Mouse (Mus musculus) midbrain, embryonic 13.5 days (tissue): ENCODE data around the gene Slc51a. TPM values are rescaled to one million over a fixed set of nuclear protein-coding genes. Genes with fewer than 3 reads are reported as not detected.
A peak's percentile ranks its signal among the peaks of the same experiment; 100 is the strongest.

Experiments
- ATAC-seq: fragments of 200-750 bp; cut with Nextera tagmentation; 2 replicates; pipeline ENCODE4 v1.8.0; 2017; ENCODE audit warnings: mild to moderate bottlenecking, moderate TSS enrichment, moderate library complexity
- H3K27ac ChIP-seq: fragments of 300-500 bp; sonication (generic); 2 replicates; pipeline ENCODE4 v1.5.1; 2015; ENCODE audit warnings: inconsistent platforms, mild to moderate bottlenecking, moderate library complexity
- H3K27me3 ChIP-seq: fragments of 300-500 bp; sonication (generic); 2 replicates; pipeline ENCODE4 v1.6.1; 2015; ENCODE audit warnings: mild to moderate bottlenecking, inconsistent platforms
- H3K36me3 ChIP-seq: fragments of 300-500 bp; sonication (generic); 2 replicates; pipeline ENCODE4 v1.6.1; 2015; ENCODE audit warnings: mild to moderate bottlenecking, inconsistent platforms
- H3K4me1 ChIP-seq: fragments of 300-500 bp; sonication (generic); replicated peaks from 2 replicates; pipeline ENCODE4 v1.6.1; 2015; ENCODE audit warnings: inconsistent platforms
- H3K4me2 ChIP-seq: fragments of 300-500 bp; sonication (generic); replicated peaks from 2 replicates; pipeline ENCODE4 v1.6.1; 2015; ENCODE audit warnings: moderate library complexity, mild to moderate bottlenecking, inconsistent platforms
- H3K4me3 ChIP-seq: fragments of 300-500 bp; sonication (generic); replicated peaks from 2 replicates; pipeline ENCODE4 v1.5.1; 2015; ENCODE audit warnings: mild to moderate bottlenecking, inconsistent platforms
- H3K9ac ChIP-seq: fragments of 300-500 bp; sonication (generic); replicated peaks from 2 replicates; pipeline ENCODE4 v1.6.1; 2015; ENCODE audit warnings: mild to moderate bottlenecking, inconsistent platforms
- H3K9me3 ChIP-seq: fragments of 300-500 bp; sonication (generic); 2 replicates; pipeline ENCODE4 v1.6.1; 2016; ENCODE audit warnings: mild to moderate bottlenecking, inconsistent platforms
- WGBS: fragments of 180-500 bp; shearing (Covaris S2); methylation state at CpG from one replicate; pipeline ENCODE4 v1.1.7; 2015; 5-methylcytosine and 5-hydroxymethylcytosine counted together
- polyA plus RNA-seq: library from polyadenylated mRNA; unstranded; fragments of >200 nt; fragmentation: Nextera tagmentation; extraction: Ambion mirVana; gene quantifications from 2 replicates; pipeline ENCODE4 v1.2.1, GENCODE M21; 2015

Slc51a gene
- polyA plus RNA-seq, 1 experiment from 2014 or later: 0.27 TPM

DNA sequence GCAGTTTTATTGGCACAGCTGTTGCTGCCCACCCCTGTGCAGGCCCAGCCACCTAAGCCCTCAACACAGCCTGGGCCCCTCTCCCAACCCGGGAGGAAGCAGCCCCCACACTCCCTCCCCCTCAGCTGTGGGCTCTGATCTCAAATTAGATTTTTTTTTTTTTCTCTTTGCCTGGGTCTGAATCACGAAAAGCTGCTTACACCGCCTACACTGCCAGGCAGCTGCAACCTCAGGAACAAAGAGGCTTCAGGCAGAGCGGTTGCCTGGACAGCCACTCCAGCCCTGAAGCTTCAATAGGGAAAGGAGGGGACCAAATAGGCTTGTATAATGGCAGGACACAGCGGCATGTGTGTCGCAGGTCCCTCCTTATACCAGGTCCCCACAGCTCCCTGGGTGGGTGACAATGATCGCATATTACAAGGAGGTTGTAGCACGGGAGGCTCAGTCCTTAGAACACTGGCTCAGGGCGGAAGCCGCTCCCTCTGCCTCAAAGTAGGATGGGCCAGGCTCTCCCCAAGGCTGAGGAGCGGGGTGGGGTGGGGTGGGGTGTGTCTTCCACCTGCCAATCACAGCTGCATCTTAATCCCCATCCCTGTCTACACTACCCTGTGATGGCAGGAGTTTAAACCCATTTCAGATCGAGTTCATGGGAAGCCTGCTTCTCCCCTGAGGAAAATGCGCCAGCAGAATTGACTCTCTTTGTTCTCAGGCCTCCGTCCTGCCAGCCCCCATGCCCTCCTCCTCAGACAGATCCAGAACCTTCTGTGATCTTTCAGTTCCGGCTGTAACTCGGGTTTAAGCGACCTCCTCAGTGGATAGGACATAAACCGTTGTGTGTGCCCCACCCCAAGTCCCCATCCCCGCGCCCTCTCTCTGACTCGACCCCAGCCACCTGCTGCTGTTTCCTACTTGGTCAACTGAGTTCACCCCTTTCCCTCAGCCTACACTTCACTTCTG, 28.6 kb upstream of the Slc51a start:
- Histone ChIP-seq H3K4me2 (peak overlapping the region; percentile 44), H3K4me3 (peak overlapping the region; percentile 11), H3K27me3 (no peaks in the 10 kb centered on the region; the same call in 1 of the 2 replicates), H3K9ac (peak overlapping the region; percentile 56), H3K4me1 (peaks cover 22% of the 10 kb centered on the region), H3K27ac (peak overlapping the region; percentile 99), H3K36me3 (no peaks in the 10 kb centered on the region), H3K9me3 (no peaks in the 10 kb centered on the region)
- ATAC-seq: peak; percentile 97
- WGBS: 3% methylated on average over 21 of the region's 21 CpGs

DNA sequence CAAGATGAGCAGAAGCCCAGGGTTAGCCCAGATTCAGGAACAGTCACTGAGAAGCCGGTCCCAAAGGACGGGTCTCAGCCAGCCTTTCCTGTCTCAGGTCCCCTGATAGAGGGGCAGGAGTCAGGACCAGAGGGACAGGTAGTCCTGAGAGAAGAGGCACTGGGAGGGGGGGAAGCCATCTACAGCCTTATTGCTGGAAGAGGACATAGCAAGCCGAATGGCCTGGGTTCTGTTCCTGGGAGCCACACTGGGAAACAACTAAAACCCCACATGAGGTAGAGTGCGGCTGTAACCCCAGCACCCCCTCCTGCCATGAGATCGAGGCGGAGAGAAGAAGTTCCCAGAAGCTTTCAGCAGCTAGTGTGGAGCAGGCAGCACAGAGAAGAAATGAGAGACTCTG, 26.3 kb upstream of the Slc51a start:
- H3K27ac ChIP-seq: no peak overlapping the region
- H3K9me3 ChIP-seq: no peaks in the 10 kb centered on the region
- no peaks in the 10 kb centered on the region for H3K36me3 ChIP-seq
- peaks cover 32% of the 10 kb centered on the region for H3K4me1 ChIP-seq
- H3K4me3 ChIP-seq: no peak overlapping the region
- 95% methylated on average over 6 of the region's 6 CpGs for WGBS
- H3K9ac ChIP-seq: no peak overlapping the region
- H3K27me3 ChIP-seq: no peaks in the 10 kb centered on the region
- H3K4me2 ChIP-seq: no peak overlapping the region
- no peak for ATAC-seq

DNA sequence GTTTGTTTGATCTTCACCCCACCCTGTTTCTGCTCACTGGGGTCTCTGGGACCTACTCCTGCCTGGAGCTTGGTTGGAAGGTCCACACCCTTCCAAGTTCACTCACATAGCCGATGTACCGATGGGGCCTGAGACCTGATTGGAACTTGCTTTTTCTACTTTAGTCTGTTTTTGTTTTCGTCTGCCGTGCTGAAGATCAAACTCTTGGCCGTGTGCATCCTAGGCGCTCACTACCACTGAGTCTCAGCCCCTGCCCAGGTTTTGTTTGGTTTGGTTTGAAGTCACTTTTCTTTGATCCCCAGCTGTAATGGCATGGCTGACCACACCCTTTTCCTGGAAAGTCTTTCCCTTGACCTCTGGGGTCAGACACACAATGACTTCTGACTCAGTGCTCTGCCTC, 25.7 kb upstream of the Slc51a start:
- Histone ChIP-seq H3K27ac (no peak overlapping the region), H3K4me1 (peaks cover 35% of the 10 kb centered on the region), H3K9me3 (no peaks in the 10 kb centered on the region), H3K4me2 (no peak overlapping the region), H3K27me3 (no peaks in the 10 kb centered on the region), H3K9ac (no peak overlapping the region), H3K4me3 (no peak overlapping the region), H3K36me3 (no peaks in the 10 kb centered on the region)
- 95% methylated on average over 6 of the region's 6 CpGs for WGBS
- no peak for ATAC-seq

DNA sequence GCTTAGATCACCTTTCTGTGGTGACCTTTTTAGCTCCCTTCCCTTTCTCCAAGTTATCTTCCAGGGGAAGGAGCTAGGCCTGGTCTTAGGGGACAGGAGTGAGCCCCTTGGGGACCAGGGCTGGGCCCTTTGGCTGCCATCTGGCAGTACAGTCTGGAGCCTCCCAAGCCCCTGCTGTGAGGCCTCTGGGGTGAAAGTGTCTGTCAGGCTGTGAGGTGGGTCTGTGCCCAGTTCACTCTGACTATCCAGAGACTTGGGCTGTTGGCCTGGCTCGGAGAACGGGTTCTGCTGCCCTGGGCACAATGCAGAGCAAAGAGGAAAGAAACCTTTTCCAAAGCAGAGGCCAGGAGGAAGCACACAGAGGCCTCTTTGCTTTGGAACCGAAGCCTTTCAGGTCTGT, 25.2 kb upstream of the Slc51a start:
- no peaks in the 10 kb centered on the region for H3K36me3 ChIP-seq
- no peak overlapping the region for H3K9ac ChIP-seq
- H3K4me1 ChIP-seq: peaks cover 35% of the 10 kb centered on the region
- no peak for ATAC-seq
- 90% methylated on average over 3 of the region's 3 CpGs for WGBS
- 0 out of 2 replicates have a peak overlapping the region, but pooled peaks have one; percentile 26 for H3K27ac ChIP-seq
- H3K27me3 ChIP-seq: no peaks in the 10 kb centered on the region
- H3K4me2 ChIP-seq: no peak overlapping the region
- no peaks in the 10 kb centered on the region for H3K9me3 ChIP-seq
- H3K4me3 ChIP-seq: no peak overlapping the region

DNA sequence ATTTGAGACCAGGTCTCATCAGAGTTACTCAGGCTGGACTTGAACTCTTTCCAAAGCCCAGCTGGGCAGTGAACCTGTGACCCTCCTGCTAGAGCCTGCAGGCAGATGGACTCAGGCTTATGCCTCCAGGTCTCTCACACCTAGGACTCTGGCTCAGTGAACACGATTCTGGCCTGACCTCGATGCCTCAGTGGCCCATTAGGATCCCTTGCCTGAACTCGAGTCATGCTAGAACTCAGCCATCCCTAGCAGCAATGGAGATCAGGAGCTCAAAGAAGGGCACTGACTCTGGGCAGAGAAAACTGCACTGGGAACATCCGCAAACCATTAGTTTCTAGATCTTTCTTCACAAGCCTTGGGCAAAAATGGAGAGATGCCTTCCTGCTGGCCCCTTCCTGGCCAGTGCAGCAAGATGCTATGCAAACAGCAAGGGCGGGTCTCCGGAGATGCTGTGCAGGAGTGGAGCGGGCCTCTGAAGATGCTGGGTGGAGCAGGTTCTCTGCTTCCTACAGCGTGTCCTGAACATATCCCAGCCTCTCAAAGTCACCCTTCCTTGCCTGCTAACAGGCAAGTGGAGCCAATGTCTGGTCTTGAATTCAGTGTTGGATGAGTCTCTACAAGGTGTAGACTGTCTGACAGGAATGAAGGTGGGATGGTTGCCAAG, 24.3 kb upstream of the Slc51a start:
- no peaks in the 10 kb centered on the region for H3K9me3 ChIP-seq
- H3K36me3 ChIP-seq: no peaks in the 10 kb centered on the region
- no peak overlapping the region for H3K9ac ChIP-seq
- no peak overlapping the region for H3K27ac ChIP-seq
- no peak overlapping the region for H3K4me2 ChIP-seq
- H3K4me1 ChIP-seq: peaks cover 35% of the 10 kb centered on the region
- H3K27me3 ChIP-seq: no peaks in the 10 kb centered on the region
- H3K4me3 ChIP-seq: no peak overlapping the region
- ATAC-seq: no peak
- WGBS: 87% methylated on average over 8 of the region's 8 CpGs

DNA sequence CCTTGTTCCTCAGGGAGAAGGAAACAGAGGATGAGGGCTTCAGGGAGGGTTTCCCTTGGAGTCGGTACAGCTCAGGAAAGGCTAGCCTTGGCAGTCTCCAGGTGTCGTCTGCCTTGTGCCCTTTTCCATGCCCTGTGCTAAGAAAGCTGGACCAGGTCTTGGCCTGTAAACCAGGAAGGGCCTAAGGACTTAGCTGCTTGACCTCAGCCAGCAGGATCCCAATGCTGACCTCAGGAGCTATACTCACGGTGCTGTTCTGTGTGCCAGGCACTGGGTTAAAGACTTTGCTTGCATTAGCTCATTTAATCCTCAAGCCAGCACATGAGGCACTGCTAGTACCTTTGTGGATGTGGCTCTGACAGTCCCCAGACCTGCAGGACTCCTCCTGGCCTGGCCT, 23.7 kb upstream of the Slc51a start:
- no peaks in the 10 kb centered on the region for H3K9me3 ChIP-seq
- no peak overlapping the region for H3K9ac ChIP-seq
- ATAC-seq: no peak
- no peaks in the 10 kb centered on the region for H3K36me3 ChIP-seq
- no peaks in the 10 kb centered on the region for H3K27me3 ChIP-seq
- 66% methylated on average over 3 of the region's 3 CpGs for WGBS
- no peak overlapping the region for H3K4me2 ChIP-seq
- peaks cover 31% of the 10 kb centered on the region for H3K4me1 ChIP-seq
- no peak overlapping the region for H3K4me3 ChIP-seq
- H3K27ac ChIP-seq: no peak overlapping the region

DNA sequence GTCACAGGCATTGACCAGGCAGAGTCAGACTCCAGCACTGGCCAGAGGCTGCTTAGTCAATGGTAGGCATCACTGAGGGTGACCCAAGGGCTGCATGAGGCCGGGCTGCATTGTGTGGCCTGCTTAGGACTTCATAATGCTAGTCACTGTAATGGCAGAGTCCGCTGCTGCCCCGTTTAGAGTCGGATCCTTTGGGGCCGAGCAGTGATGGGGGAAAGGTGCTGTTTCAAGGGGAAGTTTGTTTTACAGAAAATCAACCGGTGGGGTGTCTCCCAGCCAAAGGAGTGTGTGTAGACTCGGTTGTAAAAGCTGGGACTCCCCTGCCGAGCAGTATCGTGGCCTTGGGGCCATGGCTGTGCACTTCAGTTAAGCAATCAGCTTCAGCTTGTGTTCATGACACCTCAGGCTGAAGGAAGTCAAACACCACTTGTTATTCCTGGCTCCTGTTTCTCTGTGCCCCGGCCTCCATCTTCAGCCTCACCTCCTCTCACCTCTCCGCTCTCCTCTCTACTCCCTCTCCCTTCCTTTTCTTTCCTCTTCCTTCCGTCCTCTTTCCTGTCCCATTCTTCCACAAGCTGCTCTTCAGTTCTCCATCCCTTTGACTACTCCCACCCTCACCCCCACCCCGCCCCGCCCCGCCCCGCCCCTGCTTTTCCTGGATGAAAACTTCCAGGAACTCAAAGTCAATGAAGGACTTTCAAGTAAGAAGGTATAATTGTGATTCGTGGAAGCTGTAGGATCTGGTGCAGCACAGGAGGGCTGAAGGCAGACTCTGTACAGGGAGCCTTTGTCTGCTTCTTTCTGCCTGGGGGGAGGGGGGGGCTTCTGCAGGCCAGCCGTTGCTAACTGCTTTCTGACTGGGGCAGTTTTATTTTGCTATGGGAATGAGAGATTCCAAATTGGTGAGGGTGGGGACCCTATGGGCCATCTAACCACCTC, 23.0 kb upstream of the Slc51a start:
- peaks cover 24% of the 10 kb centered on the region for H3K4me1 ChIP-seq
- WGBS: 69% methylated on average over 18 of the region's 18 CpGs
- H3K9ac ChIP-seq: no peak overlapping the region
- H3K27ac ChIP-seq: peak overlapping the region; percentile 14; the same call in 1 of the 2 replicates
- no peaks in the 10 kb centered on the region for H3K36me3 ChIP-seq
- no peak for ATAC-seq
- H3K4me3 ChIP-seq: no peak overlapping the region
- H3K4me2 ChIP-seq: no peak overlapping the region
- peaks cover under 1% of the 10 kb centered on the region; the same call in 1 of the 2 replicates for H3K27me3 ChIP-seq
- no peaks in the 10 kb centered on the region for H3K9me3 ChIP-seq

DNA sequence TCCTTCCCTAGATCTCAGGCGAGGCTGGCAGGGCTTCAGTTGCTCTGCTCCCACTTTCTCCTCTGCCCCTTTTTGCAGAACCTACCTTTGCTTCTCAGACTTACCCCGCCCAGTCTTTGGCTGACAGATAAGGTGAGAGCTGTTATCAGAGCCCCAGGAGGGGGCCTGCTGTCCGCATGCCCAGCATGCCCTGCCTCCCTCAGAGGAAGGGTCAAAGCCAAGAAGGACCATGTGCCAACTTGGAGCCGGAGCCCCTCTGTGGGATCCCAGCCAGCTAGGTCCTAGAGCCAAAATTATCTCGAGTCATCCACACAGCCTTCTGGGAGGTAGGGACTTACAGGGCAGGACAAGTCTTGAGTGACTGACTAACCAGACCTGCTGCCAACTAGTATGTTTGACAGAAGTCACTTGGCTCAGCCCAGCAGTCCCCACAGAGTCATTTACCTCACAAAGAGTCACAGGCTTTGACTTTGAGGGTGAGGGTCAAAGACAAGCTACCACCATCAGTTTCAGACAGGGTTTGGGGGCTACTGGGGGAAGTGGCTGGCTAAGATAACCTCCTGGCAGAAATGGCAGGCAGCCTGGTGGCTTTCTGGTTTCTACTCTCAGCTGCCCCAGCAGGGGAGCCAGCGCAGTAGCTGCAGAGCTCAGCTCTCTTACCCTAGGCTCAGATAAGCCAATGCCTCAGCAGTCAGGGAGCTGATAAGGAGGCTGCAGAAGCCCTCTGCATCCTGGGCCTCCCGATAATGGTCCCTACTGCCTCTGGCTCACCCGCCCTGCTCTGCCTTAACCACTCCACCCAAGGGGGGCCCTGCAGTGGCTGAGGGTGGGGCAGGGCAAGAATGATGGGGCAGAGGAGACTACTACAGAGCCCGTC, 21.6 kb upstream of the Slc51a start:
- 54% methylated on average over 9 of the region's 9 CpGs for WGBS
- ATAC-seq: peak; percentile 60
- 0 out of 2 replicates have a peak overlapping the region, but pooled peaks have one; percentile 35 for H3K27ac ChIP-seq

DNA sequence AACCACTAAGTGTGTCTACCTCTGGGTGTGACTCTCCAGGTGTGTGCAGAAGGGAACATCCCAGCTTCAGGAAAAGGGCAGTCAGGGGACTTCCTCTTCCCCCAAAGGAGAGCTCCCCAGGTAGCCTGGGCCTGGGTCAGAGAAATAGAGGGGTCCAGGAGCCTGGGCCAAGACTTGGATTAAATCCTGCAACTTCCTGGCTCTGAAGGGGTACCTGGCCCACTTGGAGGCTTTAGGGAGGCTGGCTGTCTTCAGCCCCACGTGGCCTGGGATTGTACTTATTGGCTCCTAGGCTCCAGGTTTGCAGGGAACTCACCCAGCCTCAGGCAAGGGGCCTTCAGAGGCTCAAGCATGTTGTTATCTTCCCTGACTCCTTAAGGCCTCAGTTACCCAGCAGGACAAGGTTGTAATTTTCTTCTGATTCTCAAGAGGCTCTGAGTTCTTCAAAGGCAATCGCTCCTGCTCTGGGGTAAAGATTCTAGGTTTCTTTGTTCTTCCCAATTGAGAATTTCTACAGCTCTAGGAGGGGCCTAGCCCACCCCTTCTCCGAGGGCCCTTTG, 20.9 kb upstream of the Slc51a start:
- WGBS: 44% methylated on average over 3 of the region's 3 CpGs
- H3K4me2 ChIP-seq: no peak overlapping the region
- no peak overlapping the region for H3K9ac ChIP-seq
- ATAC-seq: no peak
- H3K27me3 ChIP-seq: peaks cover 3% of the 10 kb centered on the region; the same call in 1 of the 2 replicates
- H3K4me3 ChIP-seq: no peak overlapping the region
- H3K27ac ChIP-seq: 0 out of 2 replicates have a peak overlapping the region, but pooled peaks have one; percentile 37
- peaks cover 17% of the 10 kb centered on the region for H3K4me1 ChIP-seq
- H3K36me3 ChIP-seq: no peaks in the 10 kb centered on the region
- no peaks in the 10 kb centered on the region for H3K9me3 ChIP-seq

More for the DNA sequence above, 21.6 kb upstream of the Slc51a start:
- Histone ChIP-seq H3K9ac (no peak overlapping the region), H3K27me3 (peaks cover 3% of the 10 kb centered on the region; the same call in 1 of the 2 replicates), H3K4me1 (peaks cover 17% of the 10 kb centered on the region), H3K36me3 (no peaks in the 10 kb centered on the region), H3K4me2 (no peak overlapping the region), H3K9me3 (no peaks in the 10 kb centered on the region), H3K4me3 (no peak overlapping the region)

DNA sequence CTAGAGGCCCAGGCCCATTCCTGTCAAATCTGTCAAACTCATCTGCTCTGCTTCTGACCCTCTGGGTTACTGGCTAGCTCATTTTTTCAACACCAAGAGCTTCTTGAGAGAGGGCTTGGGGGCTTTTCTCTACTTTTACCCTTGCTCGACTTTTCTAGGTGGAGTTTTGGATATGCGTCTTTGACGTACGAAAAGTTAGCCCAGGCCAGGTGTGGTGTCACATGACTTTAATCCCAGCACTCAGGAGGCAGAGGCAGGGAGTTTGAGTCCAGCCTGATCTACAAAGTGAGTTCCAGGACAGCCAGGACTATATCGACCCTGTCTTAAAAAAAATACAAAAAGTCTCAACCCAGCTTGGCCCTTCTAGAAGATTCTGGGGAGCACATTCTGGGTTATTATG, 20.4 kb upstream of the Slc51a start:
- no peaks in the 10 kb centered on the region for H3K36me3 ChIP-seq
- 89% methylated on average over 5 of the region's 5 CpGs for WGBS
- H3K4me1 ChIP-seq: peaks cover 17% of the 10 kb centered on the region
- no peak overlapping the region for H3K4me2 ChIP-seq
- H3K9ac ChIP-seq: no peak overlapping the region
- no peak overlapping the region for H3K4me3 ChIP-seq
- no peak overlapping the region for H3K27ac ChIP-seq
- ATAC-seq: no peak
- peaks cover 3% of the 10 kb centered on the region; the same call in 1 of the 2 replicates for H3K27me3 ChIP-seq
- no peaks in the 10 kb centered on the region for H3K9me3 ChIP-seq
